Mouse (Mus musculus) cerebellum, adult 11 months (tissue): ENCODE measurements at regions not wholly inside any gene's neighbourhood (a gene's known extent, or its start where the extent isn't known, plus 50 kb on each side); places are given as distances from the start of the nearest gene placed in this dataset.

ENCODE experiments used
- DNase-seq: peaks from one replicate; pipeline ENCODE4 v3.0.0; 2022

DNA sequence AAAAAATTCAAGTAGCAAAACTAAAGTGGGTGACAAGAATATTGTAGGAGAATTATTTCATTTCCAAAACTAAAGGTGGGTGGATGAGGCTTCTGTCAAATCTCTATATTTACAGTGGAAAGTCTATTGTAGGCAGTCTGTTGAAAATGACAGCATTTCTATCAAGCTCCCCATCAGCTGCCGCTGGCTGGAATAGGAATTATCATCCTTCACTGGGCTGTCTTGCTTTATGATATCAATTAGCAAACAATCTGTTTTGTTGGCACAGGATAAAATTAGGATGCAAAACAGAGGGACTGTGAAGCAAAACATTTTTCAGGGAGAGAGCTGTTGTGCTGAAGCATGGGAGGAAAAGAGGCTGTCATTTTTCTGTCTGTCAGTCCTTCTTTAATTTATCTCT, 1249.0 kb downstream of the Hace1 start:
- DNase-seq = no peak

DNA sequence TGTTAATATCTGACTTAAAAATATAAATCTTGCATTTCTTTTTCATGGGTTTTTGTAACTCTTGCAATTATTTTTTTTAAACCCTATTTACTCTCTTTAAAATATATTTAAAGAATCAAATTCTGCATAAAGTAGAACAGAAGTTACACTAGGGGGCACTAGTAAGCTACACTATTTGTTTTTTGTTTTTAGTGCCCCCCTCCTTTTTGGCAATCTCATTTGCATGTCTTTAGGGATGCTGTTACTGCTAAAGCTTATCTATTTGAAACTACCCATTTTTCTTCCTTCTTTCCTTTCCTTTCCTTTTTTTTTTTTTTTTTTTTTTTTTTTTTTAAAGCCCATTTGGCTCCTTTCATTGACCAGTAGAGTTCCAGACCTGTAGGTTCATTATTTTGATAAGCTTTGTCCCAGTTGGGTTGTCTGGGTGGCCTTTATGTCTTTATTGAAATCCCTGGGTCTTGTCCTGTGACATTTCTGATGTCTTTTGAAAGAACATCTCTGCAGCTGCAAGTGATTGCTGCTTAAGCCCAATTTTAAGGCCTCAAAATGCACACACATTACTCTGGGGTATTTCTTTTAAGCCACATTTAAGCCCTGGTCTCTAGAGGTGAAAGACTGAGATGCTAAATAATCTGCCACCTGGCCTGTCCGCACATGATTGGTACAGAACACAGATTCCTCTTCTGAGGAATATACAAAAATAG, 1249.6 kb downstream of the Hace1 start:
- DNase-seq = no peak

DNA sequence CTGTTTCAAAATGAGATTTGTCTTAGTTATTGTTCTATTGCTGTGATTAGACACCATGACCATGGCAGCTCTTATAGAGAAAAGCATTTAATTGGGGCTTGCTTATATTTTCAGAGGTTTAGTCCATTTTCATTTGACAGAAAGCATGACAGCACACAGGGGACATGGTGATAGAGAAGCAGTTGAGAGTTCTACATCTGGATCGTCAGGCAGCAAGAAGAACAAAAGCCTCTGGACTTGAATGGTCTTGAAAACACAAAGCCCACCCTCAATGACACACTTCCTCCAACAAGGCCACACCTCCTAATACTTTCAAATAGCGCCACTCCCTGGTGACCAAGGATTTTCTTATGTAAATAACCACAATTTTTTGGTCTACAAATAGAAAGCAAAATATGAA, 1250.5 kb downstream of the Hace1 start:
- DNase-seq = no peak

DNA sequence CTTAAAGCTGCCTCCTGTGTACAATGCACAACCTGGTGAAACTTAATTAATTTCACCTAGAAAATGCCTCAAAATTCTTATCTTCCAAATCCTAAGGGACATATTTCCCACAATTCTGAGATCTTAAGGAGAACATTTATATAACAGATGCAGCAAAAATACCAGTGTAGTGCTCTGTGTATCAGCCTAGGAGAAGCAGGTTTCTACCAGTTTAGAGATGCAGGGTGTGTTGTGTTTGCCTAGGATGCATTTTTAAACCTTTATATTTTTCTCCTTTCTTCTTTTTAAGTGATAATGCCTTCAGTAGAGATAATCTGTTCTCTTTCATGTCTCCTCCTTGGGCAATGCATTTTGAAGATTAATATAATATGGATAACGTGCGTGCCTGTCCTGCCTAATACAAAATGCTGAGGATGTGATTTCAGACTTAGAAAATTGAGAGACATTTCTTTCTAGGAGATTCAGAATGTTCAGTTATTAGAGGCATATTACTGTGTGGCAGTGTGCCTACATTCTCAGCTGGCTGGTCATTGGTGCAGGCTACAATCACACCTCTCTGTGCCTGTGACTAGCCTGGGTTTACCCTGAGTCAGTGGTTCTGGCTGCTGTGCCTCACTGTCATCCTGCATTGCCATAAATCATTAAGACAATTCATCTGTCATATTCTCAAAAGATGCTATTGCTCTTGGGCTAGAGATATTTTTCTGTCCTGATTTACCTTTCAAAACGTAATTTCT, 1268.1 kb downstream of the Hace1 start:
- DNase-seq = no peak
